Mouse (Mus musculus): Measurements from ENCODE around the gene Cry2. TPM values are rescaled to one million over a fixed set of nuclear protein-coding genes. Genes with fewer than 3 reads are reported as not detected.

The Cry2 gene
- polyA plus RNA-seq, 1 experiment = 0.36 TPM

GRCm38 (mm10) chr2:92437366-92437765 lies 3.5 kb upstream of the Cry2 start:
- H3K9me3 ChIP-seq (ENCODE audit: control insufficient read depth, low read length) = no peaks in the 10 kb centered on the region
- no peak overlapping the region for H3K4me3 ChIP-seq (replicated peaks)
- TF ChIP-seq TAL1 (IDR thresholded peaks at IDR 0.05; ENCODE audit: low read length) (no peak), GATA1 (IDR thresholded peaks at IDR 0.05; ENCODE audit: low read length) (no peak)
- H3K27me3 ChIP-seq (ENCODE audit: control insufficient read depth) = no peaks in the 10 kb centered on the region
- peaks cover 49% of the 10 kb centered on the region for H3K4me1 ChIP-seq (ENCODE audit: control insufficient read depth)
- no peaks in the 10 kb centered on the region for H3K36me3 ChIP-seq (ENCODE audit: control insufficient read depth)

- no peak overlapping the region for H3K4me3 ChIP-seq (replicated peaks)
- H3K9me3 ChIP-seq (ENCODE audit: control insufficient read depth, low read length) = no peaks in the 10 kb centered on the region
- no peaks in the 10 kb centered on the region for H3K27me3 ChIP-seq (ENCODE audit: control insufficient read depth)
- no peaks in the 10 kb centered on the region; the same call in 1 of the 2 replicates for H3K36me3 ChIP-seq (ENCODE audit: control insufficient read depth)
- TF ChIP-seq GATA1 (IDR thresholded peaks at IDR 0.05; ENCODE audit: low read length) = no peak
- no peak for TF ChIP-seq TAL1 (IDR thresholded peaks at IDR 0.05; ENCODE audit: low read length)
- H3K4me1 ChIP-seq (ENCODE audit: control insufficient read depth) = peaks cover 62% of the 10 kb centered on the region
Observed at GRCm38 (mm10) chr2:92435023-92435422, 1.2 kb upstream of the Cry2 start.

- H3K4me1 ChIP-seq (ENCODE audit: control insufficient read depth) = peaks cover 69% of the 10 kb centered on the region
- no peaks in the 10 kb centered on the region for H3K9me3 ChIP-seq (ENCODE audit: control insufficient read depth, low read length)
- H3K4me3 ChIP-seq (replicated peaks) = peak overlapping the region; percentile 95
- no peaks in the 10 kb centered on the region for H3K27me3 ChIP-seq (ENCODE audit: control insufficient read depth)
- TF ChIP-seq GATA1 (IDR thresholded peaks at IDR 0.05; ENCODE audit: low read length) (no peak), TAL1 (IDR thresholded peaks at IDR 0.05; ENCODE audit: low read length) (no peak)
- peaks cover 5% of the 10 kb centered on the region for H3K36me3 ChIP-seq (ENCODE audit: control insufficient read depth)
Observed at GRCm38 (mm10) chr2:92434375-92434745, 517 bp upstream of the Cry2 start.

GRCm38 (mm10) chr2:92432299-92433295 lies 1.2 kb downstream of the Cry2 start:
- H3K4me3 ChIP-seq (replicated peaks) = peak overlapping the region; percentile 95
- no peak for TF ChIP-seq GATA1 (IDR thresholded peaks at IDR 0.05; ENCODE audit: low read length)
- no peak for TF ChIP-seq TAL1 (IDR thresholded peaks at IDR 0.05; ENCODE audit: low read length)
- H3K9me3 ChIP-seq (ENCODE audit: control insufficient read depth, low read length) = no peaks in the 10 kb centered on the region
- peaks cover 68% of the 10 kb centered on the region for H3K4me1 ChIP-seq (ENCODE audit: control insufficient read depth)
- H3K27me3 ChIP-seq (ENCODE audit: control insufficient read depth) = no peaks in the 10 kb centered on the region
- H3K36me3 ChIP-seq (ENCODE audit: control insufficient read depth) = peaks cover 5% of the 10 kb centered on the region

GRCm38 (mm10) chr2:92431611-92432179 lies 2.1 kb downstream of the Cry2 start:
- Histone ChIP-seq H3K9me3 (ENCODE audit: control insufficient read depth, low read length) (no peaks in the 10 kb centered on the region), H3K36me3 (ENCODE audit: control insufficient read depth) (peaks cover 6% of the 10 kb centered on the region), H3K4me3 (replicated peaks) (peak overlapping the region; percentile 95), H3K4me1 (ENCODE audit: control insufficient read depth) (peaks cover 65% of the 10 kb centered on the region), H3K27me3 (ENCODE audit: control insufficient read depth) (no peaks in the 10 kb centered on the region)
- TF ChIP-seq TAL1 (IDR thresholded peaks at IDR 0.05; ENCODE audit: low read length) = no peak

- H3K27me3 ChIP-seq (ENCODE audit: control insufficient read depth) = no peaks in the 10 kb centered on the region
- H3K9me3 ChIP-seq (ENCODE audit: control insufficient read depth, low read length) = no peaks in the 10 kb centered on the region
- TF ChIP-seq TAL1 (IDR thresholded peaks at IDR 0.05; ENCODE audit: low read length) = no peak
- TF ChIP-seq GATA1 (IDR thresholded peaks at IDR 0.05; ENCODE audit: low read length) = no peak
- H3K4me1 ChIP-seq (ENCODE audit: control insufficient read depth) = peaks cover 65% of the 10 kb centered on the region
- peaks cover 14% of the 10 kb centered on the region for H3K36me3 ChIP-seq (ENCODE audit: control insufficient read depth)
- H3K4me3 ChIP-seq (replicated peaks) = peak overlapping the region; percentile 95
Observed at GRCm38 (mm10) chr2:92430723-92431541, 2.9 kb downstream of the Cry2 start.

- H3K9me3 ChIP-seq (ENCODE audit: control insufficient read depth, low read length) = no peaks in the 10 kb centered on the region
- H3K36me3 ChIP-seq (ENCODE audit: control insufficient read depth) = peaks cover 22% of the 10 kb centered on the region
- no peaks in the 10 kb centered on the region for H3K27me3 ChIP-seq (ENCODE audit: control insufficient read depth)
- TF ChIP-seq TAL1 (IDR thresholded peaks at IDR 0.05; ENCODE audit: low read length) (no peak), GATA1 (IDR thresholded peaks at IDR 0.05; ENCODE audit: low read length) (no peak)
- H3K4me3 ChIP-seq (replicated peaks) = no peak overlapping the region
- peaks cover 63% of the 10 kb centered on the region for H3K4me1 ChIP-seq (ENCODE audit: control insufficient read depth)
Observed at GRCm38 (mm10) chr2:92430089-92430488, 3.8 kb downstream of the Cry2 start.

- no peak overlapping the region for H3K4me3 ChIP-seq (replicated peaks)
- TF ChIP-seq GATA1 (IDR thresholded peaks at IDR 0.05; ENCODE audit: low read length) (no peak), TAL1 (IDR thresholded peaks at IDR 0.05; ENCODE audit: low read length) (no peak)
- H3K9me3 ChIP-seq (ENCODE audit: control insufficient read depth, low read length) = no peaks in the 10 kb centered on the region
- peaks cover 43% of the 10 kb centered on the region for H3K4me1 ChIP-seq (ENCODE audit: control insufficient read depth)
- no peaks in the 10 kb centered on the region for H3K27me3 ChIP-seq (ENCODE audit: control insufficient read depth)
- H3K36me3 ChIP-seq (ENCODE audit: control insufficient read depth) = peaks cover 43% of the 10 kb centered on the region
Observed at GRCm38 (mm10) chr2:92427882-92428281, 6.0 kb downstream of the Cry2 start.

GRCm38 (mm10) chr2:92426426-92426825 lies 7.4 kb downstream of the Cry2 start:
- Histone ChIP-seq H3K4me1 (ENCODE audit: control insufficient read depth) (peaks cover 28% of the 10 kb centered on the region), H3K4me3 (replicated peaks) (no peak overlapping the region), H3K36me3 (ENCODE audit: control insufficient read depth) (peaks cover 57% of the 10 kb centered on the region), H3K9me3 (ENCODE audit: control insufficient read depth, low read length) (no peaks in the 10 kb centered on the region), H3K27me3 (ENCODE audit: control insufficient read depth) (no peaks in the 10 kb centered on the region)
- no peak for TF ChIP-seq TAL1 (IDR thresholded peaks at IDR 0.05; ENCODE audit: low read length)
- TF ChIP-seq GATA1 (IDR thresholded peaks at IDR 0.05; ENCODE audit: low read length) = no peak
